Mouse (Mus musculus): ENCODE measurements around the gene Tlnrd1. TPM values are rescaled to one million over a fixed set of nuclear protein-coding genes. Genes with fewer than 3 reads are reported as not detected.
A peak's percentile ranks its signal among the peaks of the same experiment; 100 is the strongest.

The Tlnrd1 gene
- polyA plus RNA-seq (2012; rRNA removed) = 3.2 and 3.5 TPM in 2 replicates

DNA sequence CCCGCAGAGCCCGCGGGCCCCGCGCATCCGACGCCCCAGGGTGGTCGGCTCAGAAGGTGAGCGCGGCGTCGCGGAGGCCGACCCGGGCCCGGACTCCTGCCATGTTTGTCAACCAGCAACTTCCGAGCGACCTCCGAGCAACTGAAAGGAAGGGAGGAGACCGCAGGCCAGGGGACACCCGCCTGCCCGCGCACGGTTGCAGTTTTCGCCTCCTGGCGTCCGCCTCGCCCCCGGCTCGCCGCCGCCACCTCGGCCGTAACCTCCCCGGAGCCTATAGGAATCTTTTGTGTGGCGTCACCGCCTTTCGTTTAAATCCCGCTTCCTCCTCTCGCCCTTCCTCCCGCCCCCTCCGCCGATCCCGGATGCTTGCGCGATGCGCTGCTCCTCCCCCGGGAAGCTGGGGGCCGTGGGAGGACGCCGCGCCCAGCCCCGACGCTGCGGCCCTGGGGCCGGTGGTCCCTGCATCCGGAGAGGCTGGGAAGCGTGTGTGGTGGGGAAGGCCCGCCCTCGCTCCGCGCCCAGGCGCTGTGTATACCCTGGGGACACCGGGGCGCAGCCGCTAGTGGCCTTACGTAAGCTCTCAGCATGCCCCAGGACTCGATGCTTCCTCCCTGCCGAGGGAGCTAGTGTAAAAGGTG lies at the start of gene Tlnrd1, which contains the start of gene Mesd:
TSS of gene Tlnrd1 (minus strand) at position 285 of the 638 bp plus-strand sequence.
TSS of gene Mesd (plus strand) at position 446 of the 638 bp plus-strand sequence.
- no peaks in the 10 kb centered on the region for H3K36me3 ChIP-seq (ENCODE audit: control insufficient read depth, insufficient read depth, low read length)
- H3K4me3 ChIP-seq (ENCODE audit: control insufficient read depth, low read depth, low read length) = peak within 1 kb of the TSS; percentile 85
- H3K27me3 ChIP-seq (ENCODE audit: control insufficient read depth, insufficient read depth, low read length) = no peaks in the 10 kb centered on the region
- peaks cover 8% of the 10 kb centered on the region; the same call in 1 of the 2 replicates for H3K4me1 ChIP-seq (ENCODE audit: control insufficient read depth, insufficient read depth, low read length)
- peak within 1 kb of the TSS; percentile 84 for H3K27ac ChIP-seq (ENCODE audit: control insufficient read depth, insufficient read depth, low read depth, low read length)
- TF ChIP-seq POLR2A (IDR thresholded peaks at IDR 0.05; ENCODE audit: control insufficient read depth, low read depth, low read length) (peak; percentile 19; the same call in 1 of the 2 replicates), CTCF (IDR thresholded peaks at IDR 0.05; ENCODE audit: control insufficient read depth, insufficient read depth, insufficient replicate concordance, low read depth, low read length) (no peak)

DNA sequence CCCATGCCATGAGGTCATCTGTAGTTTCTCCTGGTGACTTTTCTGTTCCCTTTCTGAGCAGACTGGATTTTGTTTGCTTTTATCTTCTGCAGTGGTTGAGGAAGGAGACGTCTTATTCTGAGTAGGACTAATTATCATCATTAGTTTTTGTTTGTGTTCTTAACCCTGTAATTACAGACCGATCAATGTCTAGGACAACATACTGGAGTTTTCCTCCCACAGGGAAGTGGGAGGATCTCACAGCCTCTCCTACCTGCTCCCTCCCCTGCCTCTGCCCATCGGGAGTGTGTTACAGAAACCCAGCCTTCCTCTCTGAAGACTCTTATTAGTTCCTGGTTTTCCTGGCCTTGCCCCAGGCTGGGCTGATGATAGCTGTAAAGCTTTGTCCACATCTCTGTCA lies 37.5 kb upstream of the Tlnrd1 start:
- Histone ChIP-seq H3K4me1 (ENCODE audit: control insufficient read depth, insufficient read depth, low read length) (no peaks in the 10 kb centered on the region), H3K4me3 (ENCODE audit: control insufficient read depth, low read depth, low read length) (no peak overlapping the region), H3K27ac (ENCODE audit: control insufficient read depth, insufficient read depth, low read depth, low read length) (no peak overlapping the region), H3K27me3 (ENCODE audit: control insufficient read depth, insufficient read depth, low read length) (no peaks in the 10 kb centered on the region), H3K36me3 (ENCODE audit: control insufficient read depth, insufficient read depth, low read length) (no peaks in the 10 kb centered on the region)
- TF ChIP-seq CTCF (IDR thresholded peaks at IDR 0.05; ENCODE audit: control insufficient read depth, insufficient read depth, insufficient replicate concordance, low read depth, low read length) (no peak), POLR2A (IDR thresholded peaks at IDR 0.05; ENCODE audit: control insufficient read depth, low read depth, low read length) (no peak)

DNA sequence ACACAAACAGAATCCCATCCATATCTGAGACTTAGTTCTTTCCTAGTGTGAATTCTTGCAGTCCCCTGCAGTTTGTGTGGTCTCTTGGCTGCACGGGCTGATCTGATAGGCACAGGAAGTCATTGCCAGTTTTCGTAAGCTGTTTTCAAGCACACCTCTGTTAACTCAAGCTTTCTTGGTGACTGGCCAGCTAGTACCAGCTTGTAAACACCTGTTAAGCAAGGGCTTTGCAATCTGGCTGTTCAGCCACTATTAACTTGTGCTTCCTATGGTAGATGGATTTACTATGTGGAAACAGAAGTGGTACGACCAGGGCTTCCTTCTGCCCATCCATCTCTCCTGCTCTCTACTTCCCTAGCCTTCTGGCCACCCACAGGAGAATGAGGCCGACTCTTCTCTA lies 36.1 kb upstream of the Tlnrd1 start:
- Histone ChIP-seq H3K36me3 (ENCODE audit: control insufficient read depth, insufficient read depth, low read length) (no peaks in the 10 kb centered on the region), H3K4me1 (ENCODE audit: control insufficient read depth, insufficient read depth, low read length) (no peaks in the 10 kb centered on the region), H3K27ac (ENCODE audit: control insufficient read depth, insufficient read depth, low read depth, low read length) (no peak overlapping the region), H3K4me3 (ENCODE audit: control insufficient read depth, low read depth, low read length) (no peak overlapping the region), H3K27me3 (ENCODE audit: control insufficient read depth, insufficient read depth, low read length) (no peaks in the 10 kb centered on the region)
- TF ChIP-seq POLR2A (IDR thresholded peaks at IDR 0.05; ENCODE audit: control insufficient read depth, low read depth, low read length) (no peak), CTCF (IDR thresholded peaks at IDR 0.05; ENCODE audit: control insufficient read depth, insufficient read depth, insufficient replicate concordance, low read depth, low read length) (no peak)

DNA sequence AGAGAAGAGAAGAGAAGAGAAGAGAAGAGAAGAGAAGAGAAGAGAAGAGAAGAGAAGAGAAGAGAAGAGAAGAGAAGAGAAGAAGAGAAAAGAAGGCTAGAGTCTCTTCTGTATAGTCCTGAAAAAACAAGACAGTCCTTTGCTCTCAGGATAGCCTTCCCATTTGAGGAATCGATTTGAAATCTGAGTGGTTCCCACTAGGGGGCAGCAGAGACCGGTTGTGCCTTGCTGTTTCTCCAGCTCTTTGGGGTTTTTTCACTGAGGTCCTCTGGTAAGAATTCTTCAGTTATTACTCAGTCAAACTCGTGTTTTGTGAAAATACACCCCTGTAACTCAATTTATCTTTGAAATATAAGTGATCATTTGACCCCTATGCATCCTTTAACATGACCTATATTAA lies 30.5 kb upstream of the Tlnrd1 start:
- Histone ChIP-seq H3K4me1 (ENCODE audit: control insufficient read depth, insufficient read depth, low read length) (no peaks in the 10 kb centered on the region), H3K27me3 (ENCODE audit: control insufficient read depth, insufficient read depth, low read length) (no peaks in the 10 kb centered on the region), H3K27ac (ENCODE audit: control insufficient read depth, insufficient read depth, low read depth, low read length) (no peak overlapping the region), H3K4me3 (ENCODE audit: control insufficient read depth, low read depth, low read length) (no peak overlapping the region), H3K36me3 (ENCODE audit: control insufficient read depth, insufficient read depth, low read length) (no peaks in the 10 kb centered on the region)
- TF ChIP-seq CTCF (IDR thresholded peaks at IDR 0.05; ENCODE audit: control insufficient read depth, insufficient read depth, insufficient replicate concordance, low read depth, low read length) = peak; percentile 22; the same call in 1 of the 2 replicates
- no peak for TF ChIP-seq POLR2A (IDR thresholded peaks at IDR 0.05; ENCODE audit: control insufficient read depth, low read depth, low read length)

DNA sequence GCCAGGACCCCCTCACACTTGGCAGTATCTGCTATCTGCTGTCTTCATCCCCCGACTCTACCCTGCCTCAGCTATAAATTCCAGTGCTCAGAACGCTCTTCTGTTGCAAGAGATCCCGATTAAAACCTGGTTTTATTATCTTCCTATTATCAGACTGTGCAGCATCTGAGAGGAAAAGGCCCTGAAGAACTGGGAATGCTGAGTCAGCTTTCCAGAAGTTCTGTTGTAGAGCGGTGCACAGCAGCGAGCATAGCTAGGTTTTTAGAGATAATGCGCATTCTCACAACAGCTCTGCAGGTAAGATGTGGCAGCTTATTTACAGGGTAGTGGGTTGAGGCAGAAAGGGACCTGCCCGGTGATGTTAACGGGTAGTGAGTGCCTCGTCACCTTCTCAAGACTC lies 29.9 kb upstream of the Tlnrd1 start:
- Histone ChIP-seq H3K36me3 (ENCODE audit: control insufficient read depth, insufficient read depth, low read length) (no peaks in the 10 kb centered on the region), H3K4me1 (ENCODE audit: control insufficient read depth, insufficient read depth, low read length) (no peaks in the 10 kb centered on the region), H3K4me3 (ENCODE audit: control insufficient read depth, low read depth, low read length) (no peak overlapping the region), H3K27ac (ENCODE audit: control insufficient read depth, insufficient read depth, low read depth, low read length) (no peak overlapping the region), H3K27me3 (ENCODE audit: control insufficient read depth, insufficient read depth, low read length) (no peaks in the 10 kb centered on the region)
- TF ChIP-seq CTCF (IDR thresholded peaks at IDR 0.05; ENCODE audit: control insufficient read depth, insufficient read depth, insufficient replicate concordance, low read depth, low read length) (no peak), POLR2A (IDR thresholded peaks at IDR 0.05; ENCODE audit: control insufficient read depth, low read depth, low read length) (no peak)

DNA sequence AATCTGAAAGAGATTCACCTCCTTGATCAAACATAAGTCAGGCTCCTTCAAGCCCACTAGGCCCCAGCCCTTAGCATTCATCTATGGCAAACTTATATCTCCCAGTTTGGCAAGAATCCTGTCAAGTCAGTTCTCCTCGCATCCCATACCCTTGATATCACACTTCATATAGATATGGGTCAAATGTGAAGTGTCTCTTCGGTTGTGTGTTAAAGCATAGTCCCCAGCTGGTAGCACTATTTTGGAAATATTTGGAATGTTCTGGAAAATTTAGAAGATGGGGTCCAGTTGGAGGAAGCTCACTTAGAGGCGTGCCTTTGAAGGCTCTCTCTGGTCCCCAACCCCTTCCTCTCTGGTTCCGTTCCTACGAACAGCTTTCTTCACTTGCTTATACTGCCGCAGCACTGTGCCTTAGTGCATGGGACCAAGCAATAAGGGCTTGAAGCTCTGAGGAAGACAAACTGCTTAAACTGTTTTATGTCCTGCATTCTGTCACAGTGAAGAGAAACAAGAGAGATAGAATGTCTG lies 29.4 kb upstream of the Tlnrd1 start:
- Histone ChIP-seq H3K4me1 (ENCODE audit: control insufficient read depth, insufficient read depth, low read length) (no peaks in the 10 kb centered on the region), H3K27me3 (ENCODE audit: control insufficient read depth, insufficient read depth, low read length) (no peaks in the 10 kb centered on the region), H3K4me3 (ENCODE audit: control insufficient read depth, low read depth, low read length) (no peak overlapping the region), H3K36me3 (ENCODE audit: control insufficient read depth, insufficient read depth, low read length) (no peaks in the 10 kb centered on the region), H3K27ac (ENCODE audit: control insufficient read depth, insufficient read depth, low read depth, low read length) (no peak overlapping the region)
- TF ChIP-seq POLR2A (IDR thresholded peaks at IDR 0.05; ENCODE audit: control insufficient read depth, low read depth, low read length) (no peak), CTCF (IDR thresholded peaks at IDR 0.05; ENCODE audit: control insufficient read depth, insufficient read depth, insufficient replicate concordance, low read depth, low read length) (no peak)

DNA sequence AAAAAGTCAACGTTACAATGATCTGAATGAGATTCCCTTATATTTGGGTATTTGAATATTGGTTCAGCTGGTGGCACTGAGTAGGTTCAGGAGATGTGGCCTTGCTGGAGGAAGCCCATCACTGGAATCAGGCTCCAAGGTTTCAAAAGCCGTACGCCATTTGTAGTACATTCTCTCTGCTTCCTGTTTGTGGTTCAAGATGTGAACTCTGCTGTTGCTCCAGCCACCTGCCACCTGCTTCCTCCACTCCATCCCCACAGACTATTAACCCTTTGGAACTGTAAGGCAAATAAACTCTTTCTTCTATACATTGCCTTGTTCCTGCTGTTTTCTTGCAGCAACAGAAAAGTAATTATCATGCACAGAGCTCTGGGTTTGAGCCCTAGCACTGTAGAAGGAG lies 27.8 kb upstream of the Tlnrd1 start:
- no peak overlapping the region for H3K27ac ChIP-seq (ENCODE audit: control insufficient read depth, insufficient read depth, low read depth, low read length)
- no peaks in the 10 kb centered on the region for H3K36me3 ChIP-seq (ENCODE audit: control insufficient read depth, insufficient read depth, low read length)
- no peak overlapping the region for H3K4me3 ChIP-seq (ENCODE audit: control insufficient read depth, low read depth, low read length)
- H3K27me3 ChIP-seq (ENCODE audit: control insufficient read depth, insufficient read depth, low read length) = no peaks in the 10 kb centered on the region
- TF ChIP-seq POLR2A (IDR thresholded peaks at IDR 0.05; ENCODE audit: control insufficient read depth, low read depth, low read length) = no peak
- TF ChIP-seq CTCF (IDR thresholded peaks at IDR 0.05; ENCODE audit: control insufficient read depth, insufficient read depth, insufficient replicate concordance, low read depth, low read length) = no peak
- no peaks in the 10 kb centered on the region for H3K4me1 ChIP-seq (ENCODE audit: control insufficient read depth, insufficient read depth, low read length)
